Mouse (Mus musculus) small intestine, adult 2 months (tissue): ENCODE measurements at regions not wholly inside any gene's neighbourhood (a gene's known extent, or its start where the extent isn't known, plus 50 kb on each side); places are given as distances from the start of the nearest gene placed in this dataset.

Experiments
- CTCF ChIP-seq: fragments of 200-500 bp; IDR thresholded peaks from 2 replicates; pipeline ENCODE4 v1.5.1; 2012; ENCODE audit warnings: low read depth, mild to moderate bottlenecking, control low read depth, inconsistent platforms, low read length, moderate library complexity, mixed read lengths; ENCODE audit not compliant: insufficient replicate concordance, insufficient read length; ENCODE audit errors: extremely low read depth
- POLR2A ChIP-seq: fragments of 200-500 bp; IDR thresholded peaks from 2 replicates; pipeline ENCODE4 v1.6.1; 2012; ENCODE audit warnings: low read depth, mild to moderate bottlenecking, control low read depth, inconsistent platforms, low read length, moderate library complexity

- TF ChIP-seq POLR2A (no peak), CTCF (no peak)
Measured at GRCm38 (mm10) chr8:23344161-23344560, 933.0 kb downstream of the Mrps31 start.
